Mouse (Mus musculus): ENCODE data around the gene Nol9.

DNA sequence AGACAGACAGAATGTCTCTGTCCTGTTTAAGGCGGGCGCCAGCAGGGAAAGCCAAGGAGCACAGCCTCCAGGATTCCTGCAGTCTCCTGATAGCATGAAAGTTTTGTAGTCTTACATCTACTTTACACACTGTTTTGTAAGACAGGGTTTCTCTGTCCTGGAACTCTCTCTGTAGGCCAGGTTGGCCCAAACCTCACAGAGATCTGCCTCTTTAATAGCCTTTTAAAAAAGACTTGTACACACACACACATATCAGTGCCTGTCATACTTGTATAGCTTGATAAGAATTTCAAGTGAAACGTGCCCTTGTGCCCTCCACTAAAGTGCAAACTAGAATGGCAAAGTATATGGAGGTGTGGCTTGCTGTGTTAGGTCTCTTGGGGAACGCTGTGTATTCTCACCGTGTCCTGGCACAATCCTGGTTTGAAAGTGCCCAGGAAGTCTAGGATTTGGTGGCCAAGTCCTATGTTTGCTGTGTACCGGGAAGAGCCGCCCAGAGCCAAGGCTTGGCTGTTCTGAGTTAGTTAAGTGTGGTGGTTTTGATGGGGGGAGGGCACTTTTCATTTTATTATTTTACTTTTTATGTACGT lies 27.9 kb upstream of the Nol9 start:
- no peak for TF ChIP-seq POLR2A (IDR thresholded peaks at IDR 0.05; ENCODE audit: extremely low read depth, insufficient read depth, low read length)
- TF ChIP-seq CTCF (IDR thresholded peaks at IDR 0.05; ENCODE audit: low read depth, low read length) = no peak
